Mouse (Mus musculus) testis, adult 10 weeks (tissue): Measurements from ENCODE around the gene Gphb5. TPM values are rescaled to one million over a fixed set of nuclear protein-coding genes. Genes with fewer than 3 reads are reported as not detected.

ENCODE experiments used
- polyA plus RNA-seq: library from polyadenylated mRNA; stranded (reverse); fragments of 350-450 nt; fragmentation: Illumina TruSeq; extraction: RNeasy Lipid Tissue Mini Kit (QIAGEN cat#74804); gene quantifications from one replicate; pipeline ENCODE4 v1.2.3, GENCODE M21; 2014; ENCODE audit warnings: low read depth, low replicate concordance

The Gphb5 gene
- not detected for polyA plus RNA-seq

DNA sequence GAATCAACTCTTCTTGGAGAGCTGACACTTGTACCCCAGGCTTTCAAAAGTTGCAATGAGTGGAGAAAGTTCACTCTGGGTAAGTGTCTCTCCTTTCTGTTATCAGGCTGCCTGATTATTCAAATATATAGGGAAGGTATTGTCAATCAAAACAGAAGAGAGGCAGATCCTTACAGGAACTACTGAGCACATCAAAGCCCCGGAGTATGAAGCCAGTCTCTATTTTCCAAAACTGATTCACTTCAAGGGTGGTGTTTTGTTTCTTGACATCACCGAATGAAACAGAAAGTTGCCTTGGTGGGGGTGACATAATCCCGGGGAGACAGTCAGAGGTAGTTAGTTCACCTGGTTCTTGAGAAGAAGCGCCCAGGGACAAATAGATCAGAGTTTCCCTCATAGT, at the start of gene Gphb5:
Gphb5 (minus strand) TSS at position 101 of the 400 bp plus-strand sequence.

Other genes with a start within 250 kb of the Gphb5 start
- gene Kcnh5, start 239.4 kb downstream of the Gphb5 start, polyA plus RNA-seq, result 0.04 TPM
- gene Rhoj, start 108.5 kb downstream of the Gphb5 start, polyA plus RNA-seq, result 2.7 TPM
- 300 TPM for gene Ppp2r5e, start 179.5 kb upstream of the Gphb5 start, polyA plus RNA-seq